Mouse (Mus musculus): ENCODE data around the gene Fam57b. TPM values are rescaled to one million over a fixed set of nuclear protein-coding genes. Genes with fewer than 3 reads are reported as not detected.
A peak's percentile ranks its signal among the peaks of the same experiment; 100 is the strongest.

The Fam57b gene
- polyA plus RNA-seq, 1 experiment from 2014 or later: 0.13 TPM

- no peaks in the 10 kb centered on the region for H3K4me1 ChIP-seq (ENCODE audit: insufficient read depth, low read depth, low read length)
- 69% methylated on average over 5 of the region's 5 CpGs for WGBS
- DNase-seq (ENCODE audit: low spot score): no peak
- no peak for TF ChIP-seq CTCF (IDR thresholded peaks at IDR 0.05)
- TF ChIP-seq EP300 (IDR thresholded peaks at IDR 0.05): no peak
- peaks cover 6% of the 10 kb centered on the region; the same call in 1 of the 2 replicates for H3K27me3 ChIP-seq (replicated peaks; ENCODE audit: insufficient read depth, low read length)
- no peak overlapping the region for H3K9ac ChIP-seq (replicated peaks; ENCODE audit: low read depth)
- no peak overlapping the region for H3K27ac ChIP-seq (ENCODE audit: low read length)
- no peak overlapping the region for H3K4me3 ChIP-seq (ENCODE audit: low read depth, low read length)
- no peaks in the 10 kb centered on the region for H3K36me3 ChIP-seq (ENCODE audit: insufficient read depth, low read length)
- H3K4me2 ChIP-seq (replicated peaks; ENCODE audit: low read depth, low read length): no peak overlapping the region
- no peaks in the 10 kb centered on the region for H3K9me3 ChIP-seq (ENCODE audit: low read length)
- ATAC-seq: no peak
Measured at GRCm38 (mm10) chr7:126825952-126826351, 28.5 kb downstream of the Fam57b start.

GRCm38 (mm10) chr7:126831539-126831938 lies 34.1 kb downstream of the Fam57b start, which contains the start of gene 4930451I11Rik:
4930451I11Rik (minus strand) TSS chr7:126831639.
- no peak within 1 kb of the TSS for H3K9ac ChIP-seq (replicated peaks; ENCODE audit: low read depth)
- no peak for ATAC-seq
- H3K27ac ChIP-seq (ENCODE audit: low read length): no peak within 1 kb of the TSS
- DNase-seq (ENCODE audit: low spot score): no peak
- H3K9me3 ChIP-seq (ENCODE audit: low read length): no peaks in the 10 kb centered on the region
- H3K36me3 ChIP-seq (ENCODE audit: insufficient read depth, low read length): no peaks in the 10 kb centered on the region
- 57% methylated on average over 5 of the region's 5 CpGs for WGBS
- no peaks in the 10 kb centered on the region for H3K27me3 ChIP-seq (replicated peaks; ENCODE audit: insufficient read depth, low read length)
- 0 out of 2 replicates have a peak within 1 kb of the TSS, but pooled peaks have one; percentile 14 for H3K4me3 ChIP-seq (ENCODE audit: low read depth, low read length)
- H3K4me1 ChIP-seq (ENCODE audit: insufficient read depth, low read depth, low read length): no peaks in the 10 kb centered on the region
- peak within 1 kb of the TSS; percentile 49 for H3K4me2 ChIP-seq (replicated peaks; ENCODE audit: low read depth, low read length)
- TF ChIP-seq CTCF (IDR thresholded peaks at IDR 0.05) (no peak), EP300 (IDR thresholded peaks at IDR 0.05) (no peak)

DNA sequence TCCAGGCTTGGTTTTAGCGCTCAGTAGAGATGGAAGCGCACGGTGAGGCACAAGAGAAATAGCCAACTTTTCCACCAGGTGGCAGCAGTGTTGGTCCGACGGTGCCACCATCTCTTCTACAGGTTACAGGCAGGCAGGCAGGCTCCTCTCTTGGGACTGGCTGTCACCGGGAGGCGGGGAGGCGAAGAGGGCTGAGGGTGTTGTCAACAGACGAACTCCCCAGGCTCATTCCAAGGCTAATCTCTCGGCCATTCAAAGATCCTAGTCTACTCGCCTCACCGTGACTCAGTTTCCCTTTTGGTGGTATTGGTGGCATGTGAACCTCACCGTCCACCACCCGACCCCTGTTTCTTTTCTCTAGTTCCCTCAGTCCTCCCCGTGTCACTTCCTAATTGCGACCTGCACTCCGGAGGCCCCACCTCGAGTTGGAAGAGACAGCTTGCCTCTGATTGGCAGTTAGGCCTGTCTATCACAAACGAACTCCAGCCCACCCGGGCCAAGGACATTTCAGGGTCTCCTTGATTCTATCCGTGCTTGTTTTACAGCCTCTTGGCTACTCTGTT lies 34.6 kb downstream of the Fam57b start:
- no peaks in the 10 kb centered on the region for H3K27me3 ChIP-seq (replicated peaks; ENCODE audit: insufficient read depth, low read length)
- DNase-seq (ENCODE audit: low spot score): peak; percentile 91
- H3K27ac ChIP-seq (ENCODE audit: low read length): no peak overlapping the region
- H3K4me3 ChIP-seq (ENCODE audit: low read depth, low read length): 0 out of 2 replicates have a peak overlapping the region, but pooled peaks have one; percentile 14
- H3K4me1 ChIP-seq (ENCODE audit: insufficient read depth, low read depth, low read length): no peaks in the 10 kb centered on the region
- no peak overlapping the region for H3K9ac ChIP-seq (replicated peaks; ENCODE audit: low read depth)
- 2% methylated on average over 21 of the region's 21 CpGs for WGBS
- no peaks in the 10 kb centered on the region for H3K9me3 ChIP-seq (ENCODE audit: low read length)
- peak; percentile 94 for ATAC-seq
- H3K4me2 ChIP-seq (replicated peaks; ENCODE audit: low read depth, low read length): peak overlapping the region; percentile 49
- TF ChIP-seq EP300 (IDR thresholded peaks at IDR 0.05) (no peak), CTCF (IDR thresholded peaks at IDR 0.05) (peak; percentile 92)
- no peaks in the 10 kb centered on the region for H3K36me3 ChIP-seq (ENCODE audit: insufficient read depth, low read length)

- Histone ChIP-seq H3K9ac (replicated peaks; ENCODE audit: low read depth) (no peak overlapping the region), H3K27me3 (replicated peaks; ENCODE audit: insufficient read depth, low read length) (no peaks in the 10 kb centered on the region), H3K27ac (ENCODE audit: low read length) (no peak overlapping the region), H3K9me3 (ENCODE audit: low read length) (no peaks in the 10 kb centered on the region), H3K4me3 (ENCODE audit: low read depth, low read length) (no peak overlapping the region), H3K36me3 (ENCODE audit: insufficient read depth, low read length) (no peaks in the 10 kb centered on the region), H3K4me1 (ENCODE audit: insufficient read depth, low read depth, low read length) (no peaks in the 10 kb centered on the region), H3K4me2 (replicated peaks; ENCODE audit: low read depth, low read length) (no peak overlapping the region)
- ATAC-seq: no peak
- 95% methylated on average over 1 of the region's 1 CpGs for WGBS
- no peak for DNase-seq (ENCODE audit: low spot score)
- no peak for TF ChIP-seq EP300 (IDR thresholded peaks at IDR 0.05)
- TF ChIP-seq CTCF (IDR thresholded peaks at IDR 0.05): no peak
Measured at GRCm38 (mm10) chr7:126833294-126833693, 35.8 kb downstream of the Fam57b start.

GRCm38 (mm10) chr7:126843276-126843675 lies 45.8 kb downstream of the Fam57b start:
- H3K36me3 ChIP-seq (ENCODE audit: insufficient read depth, low read length): no peaks in the 10 kb centered on the region
- H3K27me3 ChIP-seq (replicated peaks; ENCODE audit: insufficient read depth, low read length): 0 out of 2 replicates have a peak, but pooled peaks cover 10% of the 10 kb centered on the region
- H3K9me3 ChIP-seq (ENCODE audit: low read length): no peaks in the 10 kb centered on the region
- no peaks in the 10 kb centered on the region for H3K4me1 ChIP-seq (ENCODE audit: insufficient read depth, low read depth, low read length)
- ATAC-seq: no peak
- no peak overlapping the region for H3K27ac ChIP-seq (ENCODE audit: low read length)
- H3K9ac ChIP-seq (replicated peaks; ENCODE audit: low read depth): no peak overlapping the region
- no peak overlapping the region for H3K4me2 ChIP-seq (replicated peaks; ENCODE audit: low read depth, low read length)
- H3K4me3 ChIP-seq (ENCODE audit: low read depth, low read length): no peak overlapping the region
- no peak for DNase-seq (ENCODE audit: low spot score)
- WGBS: 67% methylated on average over 9 of the region's 9 CpGs
- TF ChIP-seq CTCF (IDR thresholded peaks at IDR 0.05) (no peak), EP300 (IDR thresholded peaks at IDR 0.05) (no peak)

- 89% methylated on average over 2 of the region's 2 CpGs for WGBS
- DNase-seq (ENCODE audit: low spot score) (no peak), ATAC-seq (no peak)
- Histone ChIP-seq H3K4me1 (ENCODE audit: insufficient read depth, low read depth, low read length) (no peaks in the 10 kb centered on the region), H3K36me3 (ENCODE audit: insufficient read depth, low read length) (no peaks in the 10 kb centered on the region), H3K27me3 (replicated peaks; ENCODE audit: insufficient read depth, low read length) (0 out of 2 replicates have a peak, but pooled peaks cover 22% of the 10 kb centered on the region), H3K4me2 (replicated peaks; ENCODE audit: low read depth, low read length) (no peak overlapping the region), H3K9me3 (ENCODE audit: low read length) (no peaks in the 10 kb centered on the region), H3K4me3 (ENCODE audit: low read depth, low read length) (no peak overlapping the region), H3K27ac (ENCODE audit: low read length) (no peak overlapping the region), H3K9ac (replicated peaks; ENCODE audit: low read depth) (no peak overlapping the region)
- TF ChIP-seq CTCF (IDR thresholded peaks at IDR 0.05) (no peak), EP300 (IDR thresholded peaks at IDR 0.05) (no peak)
Measured at GRCm38 (mm10) chr7:126845516-126845915, 48.0 kb downstream of the Fam57b start.

Data from lung, postnatal 0 days (tissue).